Mouse (Mus musculus): Measurements from ENCODE around the gene Vps72. TPM values are rescaled to one million over a fixed set of nuclear protein-coding genes. Genes with fewer than 3 reads are reported as not detected.
A peak's percentile ranks its signal among the peaks of the same experiment; 100 is the strongest.
"Not testable (repeated sequence)": the region's sequence is repeated elsewhere in the genome, so short reads cannot be mapped to it uniquely, and the experiment has no call there.

Gene Vps72
- polyA plus RNA-seq, 2 experiments from 2014 or later, result 64.5 to 64.8 TPM

GRCm38 (mm10) chr3:95134133-95134532 lies 23.3 kb downstream of the Vps72 start:
- ATAC-seq, result not testable (repeated sequence)

GRCm38 (mm10) chr3:95135023-95135422 lies 24.2 kb downstream of the Vps72 start:
- ATAC-seq, result no peak

- ATAC-seq, result peak; percentile 82
These were observed 24.7 kb downstream of the Vps72 start for GRCm38 (mm10) chr3:95135433-95136052.

GRCm38 (mm10) chr3:95136336-95136735 lies 25.5 kb downstream of the Vps72 start:
- ATAC-seq, result no peak

GRCm38 (mm10) chr3:95139586-95140288 lies 28.9 kb downstream of the Vps72 start:
- ATAC-seq, result no peak

- ATAC-seq, result no peak
These were observed 29.4 kb downstream of the Vps72 start for GRCm38 (mm10) chr3:95140289-95140595.

- ATAC-seq, result no peak
These were observed 30.0 kb downstream of the Vps72 start for GRCm38 (mm10) chr3:95140795-95141194.

GRCm38 (mm10) chr3:95141474-95141873 lies 30.7 kb downstream of the Vps72 start:
- ATAC-seq, result peak; percentile 92

- ATAC-seq, result peak; percentile 52
These were observed 31.3 kb downstream of the Vps72 start, which contains the start of gene Tnfaip8l2 for GRCm38 (mm10) chr3:95141952-95142616. Gene Tnfaip8l2 (minus strand): TSS chr3:95142360.

- peak; percentile 55 for ATAC-seq
These were observed 31.8 kb downstream of the Vps72 start for GRCm38 (mm10) chr3:95142617-95143011.

- no peak for ATAC-seq
These were observed 37.1 kb downstream of the Vps72 start for GRCm38 (mm10) chr3:95147924-95148323.

GRCm38 (mm10) chr3:95153874-95154273 lies 43.1 kb downstream of the Vps72 start:
- ATAC-seq, result no peak

- peak; percentile 25 for ATAC-seq
These were observed 48.7 kb downstream of the Vps72 start for GRCm38 (mm10) chr3:95159511-95159986.

GRCm38 (mm10) chr3:95159987-95160963 lies 49.5 kb downstream of the Vps72 start, which contains the start of gene Sema6c:
Gene Sema6c (plus strand): TSS chr3:95160457.
- ATAC-seq, result peak; percentile 99

- no peak for ATAC-seq
These were observed 50.3 kb downstream of the Vps72 start for GRCm38 (mm10) chr3:95161041-95161551.

GRCm38 (mm10) chr3:95161618-95162344 lies 51.0 kb downstream of the Vps72 start:
- ATAC-seq, result no peak

- ATAC-seq, result no peak
These were observed 51.5 kb downstream of the Vps72 start for GRCm38 (mm10) chr3:95162345-95162628.

GRCm38 (mm10) chr3:95163419-95164255 lies 52.8 kb downstream of the Vps72 start:
- ATAC-seq, result no peak

- no peak for ATAC-seq
These were observed 53.4 kb downstream of the Vps72 start for GRCm38 (mm10) chr3:95164256-95164550.

GRCm38 (mm10) chr3:95164840-95165239 lies 54.0 kb downstream of the Vps72 start:
- no peak for ATAC-seq

- no peak for ATAC-seq
These were observed 59.2 kb downstream of the Vps72 start for GRCm38 (mm10) chr3:95169996-95170395.
